Mouse (Mus musculus) layer of hippocampus, postnatal 25 days (tissue): ENCODE measurements around the gene Gm21891. TPM values are rescaled to one million over a fixed set of nuclear protein-coding genes. Genes with fewer than 3 reads are reported as not detected.
"Not testable (repeated sequence)": the region's sequence is repeated elsewhere in the genome, so short reads cannot be mapped to it uniquely, and the experiment has no call there.

ENCODE experiments used
- DNase-seq, 2 experiments: peaks; one replicate each; pipeline ENCODE4 v3.0.0; 2022; ENCODE audit warnings: mixed read lengths in 2 of 2, low spot score in 1 of 2; ENCODE audit errors: extremely low spot score in 1 of 2
- total RNA-seq, 2 experiments: library from RNA; stranded (reverse); gene quantifications; 2 replicates each; pipeline ENCODE4 v1.2.3; 2021

Gene Gm21891
- not detected for total RNA-seq

DNA sequence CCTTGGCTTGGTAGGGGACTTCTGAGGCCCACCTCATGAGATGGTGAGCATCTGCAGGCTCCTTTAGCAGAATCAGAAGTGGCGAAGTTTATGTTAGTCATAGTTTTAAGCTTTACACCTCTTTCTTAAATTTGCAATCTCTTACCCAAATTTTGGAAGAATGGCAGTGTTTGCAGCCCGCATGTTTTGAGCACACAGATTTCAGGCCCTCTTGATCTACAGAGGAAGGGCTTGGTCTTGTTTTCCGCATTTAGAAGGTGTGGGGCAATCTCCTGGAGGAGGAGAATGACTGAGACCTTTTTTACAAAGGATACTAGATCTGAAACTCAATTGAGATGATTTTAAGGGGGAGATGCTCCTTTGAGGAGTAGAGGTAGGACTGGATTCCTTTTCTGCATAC lies at the start of gene Gm21891:
Gene Gm21891, minus strand, starts transcription at position 101 of the 400 bp plus-strand sequence.
- DNase-seq, result not testable (repeated sequence)

DNA sequence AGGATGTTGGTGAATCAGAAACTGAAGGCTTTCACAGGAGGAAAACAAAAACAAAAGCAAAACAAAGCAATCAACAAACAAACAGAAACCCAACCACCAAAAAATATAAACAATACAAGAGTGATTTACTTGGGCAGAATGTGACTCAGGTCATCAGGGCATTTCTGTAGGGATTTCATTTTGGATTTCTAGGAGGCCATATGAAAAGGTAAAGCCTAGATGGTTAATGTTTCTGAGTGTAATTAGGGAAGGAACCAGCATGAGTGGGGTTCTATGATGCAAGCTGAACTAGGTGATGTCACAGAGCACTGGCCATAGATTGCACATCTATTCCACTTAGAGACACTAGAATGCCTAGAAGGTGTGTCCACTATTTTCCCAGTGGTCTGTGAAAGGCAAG lies 28.4 kb upstream of the Gm21891 start, which contains the start of gene Gm21425:
Gene Gm21425, plus strand, starts transcription at position 301 of the 400 bp plus-strand sequence.
- not testable (repeated sequence) for DNase-seq

Other genes starting within 250 kb of the Gm21891 start
- gene Gm20807, start 90.6 kb downstream of the Gm21891 start, total RNA-seq, result not detected
- gene Gm21425, start 28.5 kb upstream of the Gm21891 start, total RNA-seq, result not detected
- gene Gm21828, start 90.4 kb upstream of the Gm21891 start, total RNA-seq, result not detected
- not detected for gene Gm21440, start 118.9 kb upstream of the Gm21891 start, total RNA-seq
- not detected for gene Gm21454, start 119.0 kb upstream of the Gm21891 start, total RNA-seq
- not detected for gene Gm21725, start 215.6 kb upstream of the Gm21891 start, total RNA-seq